Mouse (Mus musculus) hindbrain, embryonic 13.5 days (tissue): Measurements from ENCODE around the gene Rps6ka5. TPM values are rescaled to one million over a fixed set of nuclear protein-coding genes. Genes with fewer than 3 reads are reported as not detected.

Experiments used
- ATAC-seq: fragments of 200-750 bp; cut with Nextera tagmentation; 2 replicates; pipeline ENCODE4 v1.8.0; 2017; ENCODE audit warnings: moderate TSS enrichment; ENCODE audit not compliant: low FRiP score
- H3K27ac ChIP-seq: fragments of 300-500 bp; sonication (generic); 2 replicates; pipeline ENCODE4 v1.5.1; 2015; ENCODE audit warnings: inconsistent platforms, mild to moderate bottlenecking, moderate library complexity
- H3K27me3 ChIP-seq: fragments of 300-500 bp; sonication (generic); 2 replicates; pipeline ENCODE4 v1.6.1; 2015; ENCODE audit warnings: mild to moderate bottlenecking, inconsistent platforms
- H3K36me3 ChIP-seq: fragments of 300-500 bp; sonication (generic); 2 replicates; pipeline ENCODE4 v1.6.1; 2015; ENCODE audit warnings: mild to moderate bottlenecking, inconsistent platforms
- H3K4me1 ChIP-seq: fragments of 300-500 bp; sonication (generic); replicated peaks from 2 replicates; pipeline ENCODE4 v1.6.1; 2015; ENCODE audit warnings: inconsistent platforms
- H3K4me2 ChIP-seq: fragments of 300-500 bp; sonication (generic); 2 replicates; pipeline ENCODE4 v1.6.1; 2015; ENCODE audit warnings: inconsistent platforms, mild to moderate bottlenecking, moderate library complexity
- H3K4me3 ChIP-seq: fragments of 300-500 bp; sonication (generic); 2 replicates; pipeline ENCODE4 v1.5.1; 2015; ENCODE audit warnings: mild to moderate bottlenecking, inconsistent platforms
- H3K9ac ChIP-seq: fragments of 300-500 bp; sonication (generic); 2 replicates; pipeline ENCODE4 v1.6.1; 2015; ENCODE audit warnings: mild to moderate bottlenecking, inconsistent platforms
- H3K9me3 ChIP-seq: fragments of 300-500 bp; sonication (generic); 2 replicates; pipeline ENCODE4 v1.6.1; 2016; ENCODE audit warnings: inconsistent platforms
- WGBS: fragments of 180-500 bp; shearing (Covaris S2); methylation state at CpG from one replicate; pipeline ENCODE4 v1.1.7; 2015; 5-methylcytosine and 5-hydroxymethylcytosine counted together
- polyA plus RNA-seq: library from polyadenylated mRNA; unstranded; fragments of >200 nt; fragmentation: Nextera tagmentation; extraction: Ambion mirVana; gene quantifications from 2 replicates; pipeline ENCODE4 v1.2.1, GENCODE M21; 2015

Gene Rps6ka5
- polyA plus RNA-seq, 1 experiment from 2014 or later, result 5.3 TPM

DNA sequence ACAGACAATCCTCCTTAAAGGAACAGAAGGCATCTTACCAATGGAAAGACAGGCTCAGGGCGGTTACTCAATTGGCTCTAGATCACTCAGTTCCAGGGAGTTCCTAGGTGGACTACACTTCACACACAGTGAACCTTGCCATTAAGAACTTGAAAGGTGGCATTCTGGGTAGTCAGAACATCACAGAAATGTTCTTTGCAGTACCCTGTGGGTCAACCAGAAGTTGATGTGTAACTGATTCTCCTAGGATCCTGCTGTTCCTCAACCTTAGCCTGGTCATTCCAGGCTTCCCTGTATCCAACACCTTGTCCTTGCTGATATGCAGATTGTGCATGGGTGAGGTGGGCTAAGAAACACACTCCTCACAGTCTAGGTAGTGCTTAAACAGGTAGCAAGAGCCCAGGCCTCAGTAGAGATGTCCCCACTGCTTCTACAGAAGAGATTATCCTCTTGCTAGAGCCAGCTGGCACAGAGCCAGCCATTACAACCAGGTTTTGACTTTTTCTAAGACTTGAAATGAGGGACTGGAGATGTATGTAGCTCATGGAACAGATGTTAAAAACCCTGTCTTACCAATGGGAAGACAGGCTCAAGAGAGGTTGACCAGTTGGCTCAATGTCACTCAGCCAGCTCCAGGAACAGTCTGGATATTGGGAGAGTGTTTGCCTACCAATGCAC, 210.5 kb downstream of the Rps6ka5 start:
- WGBS, result 98% methylated on average over 1 of the region's 1 CpGs
- no peak overlapping the region for H3K4me2 ChIP-seq
- no peak for ATAC-seq
- peaks cover 41% of the 10 kb centered on the region for H3K4me1 ChIP-seq
- H3K9ac ChIP-seq, result no peak overlapping the region
- peaks cover 12% of the 10 kb centered on the region for H3K36me3 ChIP-seq
- no peak overlapping the region for H3K4me3 ChIP-seq
- H3K27ac ChIP-seq, result no peak overlapping the region
- H3K9me3 ChIP-seq, result no peaks in the 10 kb centered on the region
- no peaks in the 10 kb centered on the region for H3K27me3 ChIP-seq

DNA sequence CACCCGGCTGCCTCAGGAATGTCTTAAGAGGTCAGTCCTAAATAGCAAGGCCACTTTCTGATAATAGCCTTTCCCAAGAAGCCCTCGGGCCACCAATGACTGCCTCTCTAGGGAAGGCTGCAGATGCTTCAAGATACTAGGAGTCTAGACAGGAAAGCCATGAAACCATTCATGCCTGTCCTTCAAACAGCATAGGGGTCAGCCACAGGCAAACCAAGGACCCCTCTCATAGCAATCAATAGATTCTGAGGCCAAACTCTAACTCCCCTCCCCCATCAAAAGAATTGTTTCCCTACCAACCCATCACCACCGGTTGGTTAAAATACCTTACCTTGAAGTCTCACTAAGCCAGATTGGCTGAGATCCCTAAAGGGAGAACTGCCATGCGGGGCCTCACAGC, 211.3 kb downstream of the Rps6ka5 start:
- peaks cover 38% of the 10 kb centered on the region for H3K4me1 ChIP-seq
- no peak for ATAC-seq

DNA sequence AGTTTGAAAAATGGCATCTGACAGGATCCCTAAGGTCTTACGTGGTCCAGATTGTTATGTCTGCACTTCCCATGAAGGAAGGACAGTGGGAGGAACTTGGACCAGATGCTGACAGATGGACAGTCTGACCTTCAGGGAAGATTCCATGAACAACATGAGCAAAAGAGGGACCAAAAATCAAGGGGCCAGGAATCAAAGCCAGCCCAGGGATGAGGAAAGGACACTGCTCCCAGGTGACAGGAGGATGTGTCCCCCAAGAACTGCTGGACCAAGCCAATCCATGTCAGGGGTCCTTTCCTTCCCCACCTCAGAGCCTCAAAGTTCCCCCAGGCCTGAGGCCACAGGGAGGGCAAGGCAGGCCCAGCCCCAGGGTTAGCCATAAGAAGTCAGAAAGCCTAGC, 212.2 kb downstream of the Rps6ka5 start:
- Histone ChIP-seq H3K4me2 (no peak overlapping the region), H3K9ac (no peak overlapping the region; the same call in 1 of the 2 replicates), H3K9me3 (no peaks in the 10 kb centered on the region), H3K4me1 (peaks cover 35% of the 10 kb centered on the region), H3K4me3 (no peak overlapping the region), H3K36me3 (peaks cover 20% of the 10 kb centered on the region), H3K27ac (no peak overlapping the region), H3K27me3 (no peaks in the 10 kb centered on the region)
- ATAC-seq, result no peak
- 75% methylated on average over 1 of the region's 1 CpGs for WGBS

More for the DNA sequence above, 211.3 kb downstream of the Rps6ka5 start:
- Histone ChIP-seq H3K4me3 (no peak overlapping the region), H3K27ac (no peak overlapping the region), H3K36me3 (peaks cover 20% of the 10 kb centered on the region), H3K9me3 (no peaks in the 10 kb centered on the region), H3K4me2 (no peak overlapping the region), H3K9ac (no peak overlapping the region), H3K27me3 (no peaks in the 10 kb centered on the region)
- WGBS, result 94% methylated on average over 4 of the region's 4 CpGs

DNA sequence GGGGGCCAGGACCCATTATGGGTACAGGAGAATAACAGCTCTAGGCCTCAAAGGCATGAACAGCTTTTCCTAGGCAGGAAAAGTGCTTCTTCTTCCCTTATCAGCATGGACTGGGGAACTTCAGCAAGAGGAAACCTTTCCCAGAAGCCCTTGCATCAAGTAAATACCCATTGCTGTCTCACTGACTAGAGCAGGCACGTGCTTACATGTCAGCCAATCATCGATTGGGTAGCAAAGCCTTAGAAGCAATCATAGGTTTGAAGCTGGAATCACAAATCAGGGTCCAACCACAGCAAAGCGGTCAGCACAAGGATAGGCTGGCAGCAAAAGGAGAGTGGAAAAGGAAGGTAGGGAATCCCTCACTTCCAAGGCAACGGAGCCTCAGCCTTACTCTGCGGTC, 213.7 kb downstream of the Rps6ka5 start:
- Histone ChIP-seq H3K4me1 (peaks cover 20% of the 10 kb centered on the region), H3K36me3 (peaks cover 20% of the 10 kb centered on the region), H3K4me3 (no peak overlapping the region), H3K4me2 (no peak overlapping the region), H3K9me3 (no peaks in the 10 kb centered on the region), H3K27ac (no peak overlapping the region), H3K27me3 (no peaks in the 10 kb centered on the region), H3K9ac (no peak overlapping the region)
- 90% methylated on average over 5 of the region's 5 CpGs for WGBS
- no peak for ATAC-seq

DNA sequence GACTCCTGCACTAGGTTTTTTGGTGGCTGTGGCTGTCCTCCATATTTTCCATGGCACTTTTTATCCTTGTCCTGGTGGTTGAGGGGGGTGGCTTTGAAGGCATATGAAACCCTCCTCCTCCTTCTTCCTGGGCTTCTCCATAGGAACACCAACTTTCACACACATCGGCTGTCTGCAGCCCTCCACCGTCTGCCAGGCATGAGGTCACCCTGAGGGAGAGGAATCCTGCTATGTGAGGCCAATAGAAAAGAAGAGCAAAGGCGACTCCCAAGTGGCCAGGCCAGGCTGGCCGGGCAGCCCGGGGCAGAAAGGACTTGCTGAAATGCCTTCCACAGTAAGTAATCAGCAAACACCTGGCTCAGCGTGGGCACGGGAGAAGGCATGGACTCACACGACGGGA, 214.1 kb downstream of the Rps6ka5 start:
- Histone ChIP-seq H3K4me3 (no peak overlapping the region), H3K9ac (no peak overlapping the region), H3K9me3 (no peaks in the 10 kb centered on the region), H3K4me1 (peaks cover 15% of the 10 kb centered on the region; the same call in 1 of the 2 replicates), H3K4me2 (no peak overlapping the region), H3K36me3 (peaks cover 20% of the 10 kb centered on the region), H3K27me3 (no peaks in the 10 kb centered on the region), H3K27ac (no peak overlapping the region)
- ATAC-seq, result no peak
- WGBS, result 76% methylated on average over 9 of the region's 9 CpGs

DNA sequence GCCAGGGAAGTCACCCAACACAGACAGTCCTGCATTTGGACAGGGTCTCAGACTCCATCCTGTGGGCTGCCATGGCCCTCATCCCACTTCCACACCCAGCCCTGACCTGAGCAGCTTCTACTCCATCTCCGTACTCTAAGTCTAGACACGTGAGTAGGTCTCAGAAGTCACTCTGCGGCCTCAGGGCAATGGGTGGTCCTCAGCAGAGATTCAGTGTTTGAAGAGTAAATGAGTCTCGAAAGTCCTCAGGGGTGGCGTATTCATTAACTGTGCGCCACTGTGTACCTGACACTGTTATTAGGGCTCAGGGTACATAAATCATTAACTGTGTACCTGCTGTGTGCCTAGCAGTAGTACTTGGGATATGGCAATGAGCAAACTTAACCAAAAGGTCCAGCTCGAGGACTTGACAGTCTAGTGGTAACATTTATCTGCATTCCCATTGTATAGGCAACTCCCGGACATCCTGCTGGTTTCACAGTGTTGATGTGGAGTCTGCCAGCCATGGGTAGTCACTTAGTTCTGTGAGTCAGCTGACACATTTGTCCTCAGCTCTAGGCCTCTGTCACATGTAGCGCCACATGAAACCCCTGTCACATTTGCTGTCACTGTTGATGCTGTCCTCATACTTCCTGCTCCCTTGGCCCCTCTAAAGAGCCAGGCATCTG, 217.0 kb downstream of the Rps6ka5 start:
- Histone ChIP-seq H3K4me3 (no peak overlapping the region), H3K27ac (no peak overlapping the region), H3K27me3 (no peaks in the 10 kb centered on the region), H3K36me3 (peaks cover 20% of the 10 kb centered on the region), H3K4me2 (no peak overlapping the region), H3K4me1 (0 out of 2 replicates have a peak, but pooled peaks cover 5% of the 10 kb centered on the region), H3K9me3 (no peaks in the 10 kb centered on the region), H3K9ac (no peak overlapping the region)
- 85% methylated on average over 9 of the region's 9 CpGs for WGBS
- no peak for ATAC-seq

DNA sequence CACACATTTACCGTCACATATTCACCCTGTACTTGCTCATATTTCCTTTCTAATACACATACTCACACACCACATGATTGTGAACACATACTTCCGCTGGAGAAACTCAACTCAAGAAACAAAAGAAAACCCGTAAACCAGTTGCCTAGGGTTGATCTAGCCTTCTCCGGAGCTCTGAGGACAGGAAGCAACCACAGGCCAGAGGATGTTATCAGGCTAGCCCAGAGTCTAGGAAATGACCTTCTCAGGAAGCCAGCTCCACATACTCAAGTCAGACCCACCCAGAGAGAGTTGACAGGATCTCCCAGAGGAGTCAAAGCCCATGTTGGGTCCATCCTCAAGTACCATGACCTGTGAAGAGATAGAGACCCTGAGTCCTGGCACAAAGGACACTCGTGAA, 218.1 kb downstream of the Rps6ka5 start:
- 93% methylated on average over 5 of the region's 5 CpGs for WGBS
- H3K4me1 ChIP-seq, result peaks cover 16% of the 10 kb centered on the region

DNA sequence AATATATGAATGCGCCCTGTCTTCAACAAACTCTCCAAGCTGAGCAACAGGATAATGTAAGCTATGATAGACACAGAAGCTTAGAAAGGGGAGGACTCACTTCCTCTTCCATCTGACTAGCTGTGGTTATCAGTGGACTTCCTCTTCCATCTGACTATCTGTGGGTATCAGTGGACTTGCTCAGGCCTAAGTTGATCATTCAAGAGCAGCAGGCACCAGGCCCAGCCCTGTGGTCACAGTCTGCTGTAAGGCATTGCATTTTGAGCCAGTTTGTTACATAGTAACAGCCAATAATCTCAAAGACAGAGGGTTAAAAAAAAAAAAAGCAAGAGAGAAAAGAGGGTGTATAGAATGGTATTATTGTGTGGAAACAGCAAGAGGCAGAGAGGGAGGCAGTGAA, 221.3 kb downstream of the Rps6ka5 start:
- H3K36me3 ChIP-seq, result peaks cover under 1% of the 10 kb centered on the region; the same call in 1 of the 2 replicates
- no peak overlapping the region for H3K27ac ChIP-seq
- peaks cover 21% of the 10 kb centered on the region for H3K4me1 ChIP-seq
- no peak overlapping the region for H3K4me2 ChIP-seq
- WGBS, result 98% methylated on average over 1 of the region's 1 CpGs
- no peaks in the 10 kb centered on the region for H3K9me3 ChIP-seq
- ATAC-seq, result no peak
- H3K4me3 ChIP-seq, result no peak overlapping the region
- H3K27me3 ChIP-seq, result no peaks in the 10 kb centered on the region
- no peak overlapping the region for H3K9ac ChIP-seq

More for the DNA sequence above, 218.1 kb downstream of the Rps6ka5 start:
- H3K4me2 ChIP-seq, result no peak overlapping the region
- H3K9me3 ChIP-seq, result no peaks in the 10 kb centered on the region
- H3K27me3 ChIP-seq, result no peaks in the 10 kb centered on the region
- no peak overlapping the region for H3K27ac ChIP-seq
- H3K9ac ChIP-seq, result no peak overlapping the region
- H3K36me3 ChIP-seq, result peaks cover 20% of the 10 kb centered on the region
- ATAC-seq, result no peak
- H3K4me3 ChIP-seq, result no peak overlapping the region

DNA sequence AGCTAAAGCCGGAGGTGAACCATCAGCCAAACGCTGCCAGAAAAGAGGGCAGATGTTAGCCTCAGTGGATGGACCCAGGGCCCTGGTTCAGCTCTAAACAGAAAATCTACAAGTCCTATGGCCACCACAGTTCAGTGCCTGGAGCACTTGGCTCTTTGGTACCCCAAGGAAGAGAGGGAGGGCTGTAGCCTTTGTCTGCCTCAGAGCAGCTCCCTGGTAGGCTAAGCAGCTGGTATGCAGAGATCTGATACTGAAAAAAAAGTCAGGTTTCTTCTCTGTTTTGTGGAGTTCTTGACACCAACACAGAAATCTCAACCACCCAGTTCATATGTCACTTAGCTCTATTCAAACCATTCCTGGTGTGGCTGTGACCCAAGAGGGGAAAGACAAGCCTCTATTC, 222.2 kb downstream of the Rps6ka5 start:
- Histone ChIP-seq H3K9ac (no peak overlapping the region), H3K27me3 (no peaks in the 10 kb centered on the region), H3K9me3 (no peaks in the 10 kb centered on the region), H3K4me1 (peaks cover 19% of the 10 kb centered on the region), H3K4me3 (no peak overlapping the region), H3K36me3 (peaks cover 6% of the 10 kb centered on the region), H3K27ac (no peak overlapping the region), H3K4me2 (no peak overlapping the region)
- no peak for ATAC-seq
- 89% methylated on average over 2 of the region's 2 CpGs for WGBS

DNA sequence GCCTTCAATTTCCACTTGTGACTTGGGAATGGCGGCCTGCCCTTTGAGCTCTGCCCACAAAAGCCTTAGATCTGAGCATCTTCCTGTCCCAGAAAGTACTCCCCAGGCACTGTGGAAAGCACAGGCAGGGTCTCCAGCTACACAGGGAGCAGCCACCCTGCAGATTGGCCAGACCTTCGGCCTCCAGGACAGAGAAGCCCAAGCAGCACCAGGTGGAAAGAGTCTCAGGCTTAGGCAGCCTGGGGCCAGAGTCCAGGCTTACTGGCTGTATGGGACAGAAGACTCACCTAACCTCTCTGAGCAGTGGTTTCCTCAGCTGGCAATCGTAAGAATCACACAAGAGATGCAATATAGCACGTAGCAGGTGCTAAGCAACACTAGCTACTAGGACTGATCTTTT, 223.1 kb downstream of the Rps6ka5 start:
- ATAC-seq, result no peak
- Histone ChIP-seq H3K9me3 (no peaks in the 10 kb centered on the region), H3K9ac (no peak overlapping the region), H3K27me3 (no peaks in the 10 kb centered on the region), H3K4me2 (no peak overlapping the region), H3K36me3 (peaks cover 15% of the 10 kb centered on the region), H3K4me1 (peaks cover 19% of the 10 kb centered on the region), H3K4me3 (no peak overlapping the region), H3K27ac (no peak overlapping the region; the same call in 1 of the 2 replicates)
- WGBS, result 92% methylated on average over 4 of the region's 4 CpGs

DNA sequence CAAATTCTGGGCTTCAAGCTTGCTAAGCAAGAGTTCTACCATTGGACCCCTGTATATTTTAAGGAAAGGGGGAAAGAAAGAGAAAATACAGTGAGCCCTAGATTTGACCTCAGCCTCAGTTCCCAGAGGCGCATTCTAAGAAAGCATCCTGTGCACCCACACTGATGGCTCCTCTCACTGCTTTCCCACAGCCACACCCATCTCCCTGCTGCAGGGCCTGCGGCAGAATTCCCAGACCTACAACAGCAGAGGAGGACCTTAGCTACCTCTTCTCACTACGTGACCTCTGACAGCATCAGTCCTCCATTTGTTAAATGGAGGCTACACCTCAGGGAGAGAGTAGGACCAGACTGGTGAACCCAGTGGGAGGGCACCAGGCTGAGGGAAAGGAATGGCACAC, 224.2 kb downstream of the Rps6ka5 start:
- H3K27ac ChIP-seq, result no peak overlapping the region
- WGBS, result 76% methylated on average over 3 of the region's 3 CpGs
- no peak overlapping the region for H3K9ac ChIP-seq
- H3K4me3 ChIP-seq, result no peak overlapping the region
- H3K4me2 ChIP-seq, result no peak overlapping the region
- H3K27me3 ChIP-seq, result no peaks in the 10 kb centered on the region
- H3K36me3 ChIP-seq, result peaks cover 26% of the 10 kb centered on the region
- peaks cover 19% of the 10 kb centered on the region for H3K4me1 ChIP-seq
- ATAC-seq, result no peak
- no peaks in the 10 kb centered on the region for H3K9me3 ChIP-seq

DNA sequence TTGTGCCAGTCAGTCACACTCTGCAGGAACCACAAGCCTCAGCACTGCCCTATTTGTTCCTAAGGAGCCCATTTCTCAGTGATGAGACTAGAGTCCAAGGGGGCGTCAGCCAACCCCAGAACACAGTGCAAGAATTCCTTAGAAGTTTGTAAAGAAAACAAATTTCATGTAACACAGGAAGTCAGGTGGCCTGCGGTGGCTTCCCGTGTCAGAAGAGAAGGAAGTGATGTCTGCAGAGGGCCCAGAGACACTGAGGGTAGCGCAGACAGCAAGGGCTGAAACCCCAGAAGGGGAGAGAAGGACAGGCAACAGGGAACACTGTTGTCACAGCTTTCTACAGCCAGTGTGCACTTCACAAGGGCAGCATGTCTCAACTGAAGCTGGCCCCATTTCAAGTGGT, 225.5 kb downstream of the Rps6ka5 start:
- ATAC-seq, result no peak
- Histone ChIP-seq H3K9ac (no peak overlapping the region), H3K36me3 (peaks cover 39% of the 10 kb centered on the region), H3K4me1 (peaks cover 19% of the 10 kb centered on the region), H3K27me3 (no peaks in the 10 kb centered on the region), H3K27ac (no peak overlapping the region), H3K4me3 (no peak overlapping the region), H3K9me3 (no peaks in the 10 kb centered on the region), H3K4me2 (no peak overlapping the region)
- 87% methylated on average over 4 of the region's 4 CpGs for WGBS

DNA sequence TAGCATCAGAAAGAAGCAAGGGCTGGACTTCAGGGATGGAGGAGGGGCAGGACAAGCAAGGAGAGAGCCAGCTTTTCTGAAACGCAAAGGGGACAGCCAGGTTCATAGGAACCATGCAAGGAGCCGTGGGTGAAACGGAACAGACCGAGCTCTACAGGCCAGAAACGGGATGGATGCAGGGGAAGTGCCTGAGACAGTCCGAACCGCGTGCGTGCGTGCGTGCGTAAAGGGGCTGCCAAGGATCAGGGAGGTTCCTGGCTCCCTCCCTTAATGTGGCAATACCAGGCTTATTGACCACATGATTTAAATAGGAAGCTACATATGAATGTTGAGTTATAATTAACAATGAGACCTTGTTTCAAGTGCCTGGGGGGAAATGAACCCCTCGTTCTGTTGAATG, 227.3 kb downstream of the Rps6ka5 start:
- Histone ChIP-seq H3K27me3 (no peaks in the 10 kb centered on the region), H3K36me3 (peaks cover 53% of the 10 kb centered on the region), H3K9me3 (no peaks in the 10 kb centered on the region), H3K4me2 (no peak overlapping the region), H3K27ac (no peak overlapping the region), H3K9ac (no peak overlapping the region), H3K4me3 (no peak overlapping the region), H3K4me1 (peaks cover 13% of the 10 kb centered on the region)
- WGBS, result 92% methylated on average over 13 of the region's 13 CpGs
- ATAC-seq, result no peak
